Mouse (Mus musculus) hindbrain, embryonic 16.5 days (tissue): ENCODE data around the gene Ddx39. TPM values are rescaled to one million over a fixed set of nuclear protein-coding genes. Genes with fewer than 3 reads are reported as not detected.
A peak's percentile ranks its signal among the peaks of the same experiment; 100 is the strongest.

ENCODE experiments used
- ATAC-seq: fragments of 200-750 bp; cut with Nextera tagmentation; 2 replicates; pipeline ENCODE4 v1.8.0; 2017; ENCODE audit warnings: moderate TSS enrichment, moderate library complexity
- H3K27ac ChIP-seq: fragments of 300-500 bp; sonication (generic); 2 replicates; pipeline ENCODE4 v1.5.1; 2014; ENCODE audit warnings: low read depth, mild to moderate bottlenecking, control low read depth, low read length, moderate library complexity
- H3K27me3 ChIP-seq: fragments of 300-500 bp; sonication (generic); replicated peaks from 2 replicates; pipeline ENCODE4 v1.6.1; 2014; ENCODE audit warnings: low read length; ENCODE audit not compliant: control insufficient read depth, insufficient read depth
- H3K36me3 ChIP-seq: fragments of 300-500 bp; sonication (generic); 2 replicates; pipeline ENCODE4 v1.6.1; 2014; ENCODE audit warnings: mild to moderate bottlenecking, low read length, moderate library complexity, mixed read lengths; ENCODE audit not compliant: control insufficient read depth, insufficient read depth
- H3K4me1 ChIP-seq: fragments of 300-500 bp; sonication (generic); 2 replicates; pipeline ENCODE4 v1.6.1; 2014; ENCODE audit warnings: low read depth, low read length; ENCODE audit not compliant: control insufficient read depth, insufficient read depth
- H3K4me2 ChIP-seq: fragments of 300-500 bp; sonication (generic); 2 replicates; pipeline ENCODE4 v1.6.1; 2014; ENCODE audit warnings: mild to moderate bottlenecking, low read length, control low read depth, moderate library complexity
- H3K4me3 ChIP-seq: fragments of 300-500 bp; sonication (generic); 2 replicates; pipeline ENCODE4 v1.5.1; 2014; ENCODE audit warnings: mild to moderate bottlenecking, low read length, control low read depth, moderate library complexity
- H3K9ac ChIP-seq: fragments of 300-500 bp; sonication (generic); 2 replicates; pipeline ENCODE4 v1.6.1; 2014; ENCODE audit warnings: low read depth, mild to moderate bottlenecking, control low read depth, low read length, moderate library complexity
- H3K9me3 ChIP-seq: fragments of 300-500 bp; sonication (generic); 2 replicates; pipeline ENCODE4 v1.6.1; 2014; ENCODE audit warnings: mild to moderate bottlenecking, low read length, moderate library complexity; ENCODE audit not compliant: control insufficient read depth
- WGBS: fragments of 180-500 bp; shearing (Covaris S2); extraction: QIAGEN DNeasy Blood & Tissue Kit; methylation state at CpG from one replicate; pipeline ENCODE4 v1.1.7; 2014; 5-methylcytosine and 5-hydroxymethylcytosine counted together
- polyA plus RNA-seq: library from polyadenylated mRNA; unstranded; fragments of >200 nt; fragmentation: Nextera tagmentation; extraction: Ambion mirVana; gene quantifications from 2 replicates; pipeline ENCODE4 v1.2.1, GENCODE M21; 2015

Gene Ddx39
- polyA plus RNA-seq, 1 experiment from 2014 or later, result 92.6 TPM

DNA sequence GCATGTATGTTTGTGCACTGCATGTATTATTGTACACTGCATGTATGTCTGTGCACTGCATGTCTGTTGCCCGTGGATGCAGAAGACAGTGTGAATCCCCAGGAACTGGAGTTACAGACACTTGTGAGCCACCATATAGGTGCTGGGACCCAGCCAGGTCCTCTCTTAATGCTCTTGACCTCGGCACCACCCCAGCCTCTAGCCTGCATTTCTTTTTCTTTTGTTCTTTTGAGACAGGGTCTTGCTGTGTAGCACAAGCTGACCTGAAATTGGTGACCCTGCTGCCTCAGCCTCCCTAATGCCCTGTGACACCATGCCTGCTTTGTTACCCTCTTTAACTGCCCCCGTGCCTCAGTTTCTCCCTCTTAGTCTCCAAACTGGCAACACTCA lies 25.6 kb downstream of the Ddx39 start:
- Histone ChIP-seq H3K9ac (peak overlapping the region; percentile 62), H3K36me3 (no peaks in the 10 kb centered on the region), H3K4me3 (peak overlapping the region; percentile 49), H3K27ac (peak overlapping the region; percentile 37), H3K9me3 (no peaks in the 10 kb centered on the region), H3K4me2 (peak overlapping the region; percentile 86), H3K4me1 (peaks cover 6% of the 10 kb centered on the region), H3K27me3 (peaks cover 7% of the 10 kb centered on the region)
- no peak for ATAC-seq
- WGBS, result 15% methylated on average over 3 of the region's 3 CpGs

DNA sequence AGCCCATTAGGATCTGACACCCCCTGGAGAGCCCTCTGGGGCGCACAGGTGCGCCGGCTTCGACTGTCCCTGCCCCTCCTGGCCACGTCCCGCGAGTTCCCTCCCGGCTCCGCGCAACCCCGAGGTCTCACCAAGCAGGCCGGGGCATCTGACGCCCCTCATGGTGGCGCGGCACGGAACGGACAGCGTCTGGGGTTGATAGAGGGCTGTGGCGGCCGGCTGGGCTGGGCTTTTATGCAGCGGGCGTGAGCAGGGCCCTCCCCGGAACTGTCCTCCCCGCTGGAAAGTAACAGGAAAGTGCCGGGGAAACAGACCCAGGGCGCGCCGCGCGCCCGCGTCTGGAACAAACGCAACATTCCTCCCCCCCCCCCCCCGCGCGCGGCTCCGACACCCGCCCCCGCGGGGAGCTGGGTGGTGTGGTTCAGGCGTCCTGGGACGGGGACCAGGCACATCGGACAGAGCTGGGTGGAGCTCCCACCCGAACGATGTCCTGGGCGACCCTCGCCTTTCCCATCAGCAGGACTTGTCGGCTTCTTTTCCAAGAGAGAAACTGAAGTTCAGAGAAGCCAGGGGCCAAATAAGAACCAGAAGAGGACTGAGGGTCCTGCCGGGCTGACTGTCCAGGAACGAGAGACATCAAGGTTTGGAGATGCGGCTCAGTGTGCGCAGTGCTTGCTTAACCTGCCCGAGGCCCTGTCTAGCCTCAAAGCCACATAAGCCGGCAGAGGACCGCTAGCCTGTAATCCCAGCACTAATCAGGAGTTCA lies 26.2 kb downstream of the Ddx39 start, which contains the start of gene Adgre5:
Gene Adgre5 (minus strand): TSS at position 351 of the 766 bp plus-strand sequence.
- peaks cover 6% of the 10 kb centered on the region for H3K4me1 ChIP-seq
- H3K4me2 ChIP-seq, result peak within 1 kb of the TSS; percentile 86
- no peaks in the 10 kb centered on the region for H3K36me3 ChIP-seq
- H3K4me3 ChIP-seq, result peak within 1 kb of the TSS; percentile 49
- H3K27ac ChIP-seq, result peak within 1 kb of the TSS; percentile 37
- H3K27me3 ChIP-seq, result peaks cover 7% of the 10 kb centered on the region
- peak; percentile 48; the same call in 1 of the 2 replicates for ATAC-seq
- H3K9me3 ChIP-seq, result no peaks in the 10 kb centered on the region
- H3K9ac ChIP-seq, result peak within 1 kb of the TSS; percentile 62
- WGBS, result 2% methylated on average over 44 of the region's 56 CpGs

DNA sequence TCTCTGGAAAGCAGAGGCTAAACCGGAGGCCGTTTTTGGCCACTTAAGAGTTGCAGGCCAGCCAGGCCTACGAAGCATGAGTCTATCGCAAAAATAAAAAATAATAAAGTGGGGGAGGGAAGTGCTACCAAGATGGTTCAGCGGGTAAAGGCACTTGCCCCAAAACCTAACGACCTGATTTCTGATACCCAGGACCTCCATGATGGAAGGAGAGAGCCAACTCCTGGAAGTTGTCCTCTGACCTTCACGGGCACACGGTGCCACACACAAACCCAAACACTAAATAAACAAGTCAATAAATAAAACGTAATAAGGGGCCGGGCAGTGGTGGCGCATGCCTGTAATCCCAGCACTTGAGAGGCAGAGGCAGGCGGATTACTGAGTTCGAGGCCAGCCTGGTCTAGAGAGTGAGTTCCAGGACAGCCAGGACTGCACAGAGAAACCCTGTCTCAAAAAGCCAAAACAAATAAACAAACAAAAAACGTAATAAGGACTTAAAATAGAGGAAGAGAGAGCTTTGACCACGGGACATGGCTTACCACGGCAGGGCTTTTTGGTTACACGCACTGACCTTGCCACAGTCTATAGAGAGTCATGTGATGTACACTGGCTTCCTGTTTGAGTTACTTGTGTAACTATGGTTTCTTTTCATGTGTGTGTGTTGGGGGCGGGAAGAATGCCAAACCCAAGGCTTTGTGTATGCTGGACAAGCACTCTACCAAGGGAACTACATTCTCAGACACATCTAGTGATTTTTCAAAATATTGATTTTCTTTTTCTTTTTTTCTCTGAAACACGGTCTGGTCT lies 27.1 kb downstream of the Ddx39 start:
- Histone ChIP-seq H3K4me3 (no peak overlapping the region; the same call in 1 of the 2 replicates), H3K4me2 (peak overlapping the region; percentile 86; the same call in 1 of the 2 replicates), H3K4me1 (peaks cover 6% of the 10 kb centered on the region), H3K27ac (no peak overlapping the region), H3K27me3 (peaks cover 7% of the 10 kb centered on the region), H3K9ac (no peak overlapping the region), H3K36me3 (no peaks in the 10 kb centered on the region), H3K9me3 (no peaks in the 10 kb centered on the region)
- no peak for ATAC-seq
- 78% methylated on average over 19 of the region's 19 CpGs for WGBS

DNA sequence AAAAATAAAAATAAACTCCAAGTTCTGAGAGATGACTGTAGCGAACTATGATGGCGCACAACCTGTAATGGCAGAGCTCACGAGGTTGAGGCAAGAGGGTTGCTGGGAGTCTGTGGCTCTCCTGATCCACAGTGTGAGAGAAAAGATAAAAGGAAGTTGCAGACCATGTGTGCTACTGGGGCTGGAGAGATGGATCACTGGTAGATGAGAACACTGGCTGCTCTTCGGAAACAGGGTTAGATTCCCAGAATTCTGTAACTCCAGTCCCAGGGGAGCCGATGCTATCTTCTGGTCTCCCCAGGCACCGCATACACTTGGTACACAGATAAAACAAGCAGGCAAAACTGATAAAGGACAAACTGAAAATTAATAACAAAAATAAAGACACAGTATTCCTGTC lies 28.0 kb downstream of the Ddx39 start:
- H3K36me3 ChIP-seq, result no peaks in the 10 kb centered on the region
- H3K4me3 ChIP-seq, result no peak overlapping the region
- 92% methylated on average over 6 of the region's 6 CpGs for WGBS
- H3K9me3 ChIP-seq, result no peaks in the 10 kb centered on the region
- H3K27ac ChIP-seq, result no peak overlapping the region
- peaks cover 6% of the 10 kb centered on the region for H3K4me1 ChIP-seq
- no peak overlapping the region for H3K4me2 ChIP-seq
- peaks cover 7% of the 10 kb centered on the region for H3K27me3 ChIP-seq
- H3K9ac ChIP-seq, result no peak overlapping the region
- ATAC-seq, result no peak

DNA sequence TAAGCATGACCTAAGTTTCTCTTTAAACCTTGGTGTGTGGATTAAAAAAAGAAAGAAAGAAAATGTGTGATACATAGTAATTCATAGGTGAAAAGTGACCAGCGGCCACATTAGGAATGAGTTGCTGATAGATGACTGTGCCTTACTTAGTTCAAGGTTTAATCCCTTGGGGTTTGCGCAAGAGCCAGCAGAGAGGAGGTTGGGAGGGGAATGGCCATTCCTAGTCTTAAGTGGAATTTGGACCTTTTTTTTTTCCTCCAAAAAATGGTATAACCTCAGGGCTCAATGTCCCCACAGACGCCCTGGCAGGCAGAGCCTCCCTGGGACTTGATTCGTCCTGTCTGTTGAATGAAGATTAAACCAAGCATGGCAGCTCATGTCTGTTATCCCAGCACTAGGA lies 29.1 kb downstream of the Ddx39 start:
- H3K27me3 ChIP-seq, result peaks cover 7% of the 10 kb centered on the region
- no peak overlapping the region for H3K4me2 ChIP-seq
- ATAC-seq, result no peak
- no peak overlapping the region for H3K4me3 ChIP-seq
- H3K9ac ChIP-seq, result no peak overlapping the region
- H3K4me1 ChIP-seq, result peaks cover 8% of the 10 kb centered on the region
- no peaks in the 10 kb centered on the region for H3K9me3 ChIP-seq
- no peaks in the 10 kb centered on the region for H3K36me3 ChIP-seq
- WGBS, result 84% methylated on average over 4 of the region's 4 CpGs
- no peak overlapping the region for H3K27ac ChIP-seq

DNA sequence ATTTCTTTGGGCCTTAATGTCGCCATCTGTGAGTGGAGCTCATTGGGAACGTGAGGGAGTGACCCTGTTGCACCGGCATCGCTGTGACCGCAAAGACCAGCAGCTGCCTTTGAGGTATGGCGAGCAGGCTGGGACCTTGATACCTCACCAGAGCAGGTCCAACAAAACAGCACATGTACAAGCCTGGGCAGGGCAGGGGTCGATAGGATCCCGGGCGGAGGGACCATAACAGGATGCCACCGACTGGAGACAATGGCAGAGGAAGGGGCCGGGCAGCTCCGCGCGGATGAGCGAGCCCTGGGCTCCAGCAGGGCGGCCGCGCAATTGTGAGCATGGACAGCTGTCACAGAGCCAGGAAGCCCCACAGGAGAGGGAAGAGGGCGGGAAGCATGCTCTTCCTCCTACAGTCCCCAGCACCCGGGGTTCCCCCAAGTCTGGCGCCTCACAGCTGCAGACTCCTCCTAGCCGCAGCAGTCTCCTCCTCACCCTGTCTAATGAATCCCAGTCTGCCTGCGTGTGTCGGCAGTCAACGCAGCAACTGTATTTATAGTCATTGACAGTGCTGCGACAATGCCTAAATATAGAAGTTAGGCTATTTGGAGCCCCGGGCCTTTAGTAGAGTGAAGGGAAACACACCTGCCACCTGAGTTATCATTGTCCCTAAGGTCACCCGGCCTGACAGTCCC lies 32.8 kb downstream of the Ddx39 start:
- Histone ChIP-seq H3K36me3 (no peaks in the 10 kb centered on the region), H3K4me3 (peak overlapping the region; percentile 41), H3K27ac (no peak overlapping the region), H3K27me3 (no peaks in the 10 kb centered on the region), H3K9ac (peak overlapping the region; percentile 64), H3K4me1 (peaks cover 2% of the 10 kb centered on the region; the same call in 1 of the 2 replicates), H3K4me2 (peak overlapping the region; percentile 68), H3K9me3 (no peaks in the 10 kb centered on the region)
- ATAC-seq, result peak; percentile 89
- under 1% methylated on average over 27 of the region's 28 CpGs for WGBS

DNA sequence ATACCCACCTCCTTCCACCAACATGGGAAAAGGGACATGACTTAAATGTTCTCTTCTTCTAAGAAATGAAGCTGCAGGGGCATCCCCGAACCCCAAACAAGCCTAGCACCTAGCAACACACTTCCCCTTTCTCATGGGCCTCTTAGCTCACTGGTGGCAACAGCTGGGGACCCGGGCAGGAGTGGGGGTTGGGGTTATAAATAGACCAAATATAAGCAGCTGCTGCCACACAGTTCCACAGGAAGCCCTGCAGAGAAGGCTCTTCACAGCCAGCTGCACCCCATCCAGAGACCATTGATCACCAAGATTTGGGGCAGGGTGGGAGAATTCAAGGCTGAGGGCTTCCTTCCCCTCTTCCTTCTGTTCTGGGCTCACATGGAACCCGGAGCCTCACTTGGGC lies 33.7 kb downstream of the Ddx39 start:
- no peaks in the 10 kb centered on the region for H3K9me3 ChIP-seq
- H3K27ac ChIP-seq, result no peak overlapping the region
- H3K4me2 ChIP-seq, result no peak overlapping the region
- ATAC-seq, result no peak
- no peak overlapping the region for H3K4me3 ChIP-seq
- no peak overlapping the region for H3K9ac ChIP-seq
- no peaks in the 10 kb centered on the region for H3K27me3 ChIP-seq
- WGBS, result 37% methylated on average over 3 of the region's 3 CpGs
- H3K4me1 ChIP-seq, result peaks cover 2% of the 10 kb centered on the region; the same call in 1 of the 2 replicates
- H3K36me3 ChIP-seq, result no peaks in the 10 kb centered on the region

DNA sequence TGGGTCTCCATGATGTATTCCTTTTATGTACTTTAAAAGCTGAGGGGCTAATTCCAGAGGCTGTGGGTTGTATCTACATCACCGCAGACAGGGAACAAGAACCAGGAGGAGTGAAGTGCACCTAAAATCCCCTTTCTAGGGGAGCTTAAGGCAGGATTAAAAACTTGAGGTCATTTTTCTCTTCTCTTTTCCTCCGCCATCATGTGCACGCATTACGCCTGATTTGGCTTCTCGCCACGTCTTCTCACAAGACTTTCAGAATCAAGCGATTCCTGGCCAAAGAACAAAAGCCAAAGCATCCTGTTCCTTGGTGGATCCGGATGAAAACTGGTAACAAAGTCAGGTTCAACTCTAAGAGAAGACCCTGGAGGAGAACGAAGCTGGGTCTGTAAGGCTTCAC lies 34.3 kb downstream of the Ddx39 start:
- Histone ChIP-seq H3K4me3 (no peak overlapping the region), H3K4me2 (no peak overlapping the region), H3K9ac (no peak overlapping the region), H3K27ac (no peak overlapping the region), H3K27me3 (no peaks in the 10 kb centered on the region), H3K9me3 (no peaks in the 10 kb centered on the region), H3K36me3 (no peaks in the 10 kb centered on the region), H3K4me1 (peaks cover 2% of the 10 kb centered on the region; the same call in 1 of the 2 replicates)
- 81% methylated on average over 9 of the region's 9 CpGs for WGBS
- no peak for ATAC-seq

DNA sequence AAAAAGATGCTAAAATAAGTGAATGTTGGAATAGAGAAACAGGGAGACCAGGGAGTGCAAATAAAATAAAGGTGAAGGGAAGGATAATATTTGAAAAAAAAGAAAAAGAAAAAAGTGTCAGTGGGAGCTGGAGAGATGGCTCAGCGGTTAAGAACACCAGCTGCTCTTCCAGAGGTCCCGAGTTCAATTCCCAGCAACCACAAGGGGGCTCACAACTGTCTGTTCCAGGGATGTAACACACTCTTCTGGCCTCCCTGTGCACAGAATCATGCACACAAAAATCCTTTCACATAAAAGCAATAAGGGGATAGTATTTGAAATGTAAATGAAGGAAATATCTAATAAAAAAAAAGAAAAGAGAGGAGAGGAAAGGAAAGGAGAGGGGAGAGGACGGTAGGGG lies 39.2 kb downstream of the Ddx39 start:
- no peaks in the 10 kb centered on the region for H3K27me3 ChIP-seq
- no peaks in the 10 kb centered on the region for H3K4me1 ChIP-seq
- 60% methylated on average over 3 of the region's 3 CpGs for WGBS
- H3K4me2 ChIP-seq, result no peak overlapping the region
- H3K27ac ChIP-seq, result no peak overlapping the region
- H3K4me3 ChIP-seq, result no peak overlapping the region
- no peak overlapping the region for H3K9ac ChIP-seq
- H3K9me3 ChIP-seq, result no peaks in the 10 kb centered on the region
- no peak for ATAC-seq
- H3K36me3 ChIP-seq, result no peaks in the 10 kb centered on the region
